Mouse (Mus musculus) spleen, adult 2 months (tissue): ENCODE results near the gene Eefsec. TPM values are rescaled to one million over a fixed set of nuclear protein-coding genes. Genes with fewer than 3 reads are reported as not detected.

ENCODE experiments used
- DNase-seq, 2 experiments: peaks; one replicate each; pipeline versions ENCODE4 v3.0.0 to v3.0.0-alpha.2; 2012 to 2021; ENCODE audit warnings: low spot score in 2 of 2, low read depth in 1 of 2
- H3K27ac ChIP-seq: fragments of 200-500 bp; 2 replicates; pipeline ENCODE4 v1.5.1; 2012; ENCODE audit warnings: low read length, inconsistent platforms; ENCODE audit not compliant: insufficient read depth
- H3K27me3 ChIP-seq: fragments of 200-500 bp; 2 replicates; pipeline ENCODE4 v1.6.1; 2012; ENCODE audit warnings: mild to moderate bottlenecking, moderate library complexity, low read length, inconsistent platforms; ENCODE audit not compliant: control insufficient read depth, insufficient read depth
- H3K36me3 ChIP-seq: fragments of 200-500 bp; 2 replicates; pipeline ENCODE4 v1.6.1; 2012; ENCODE audit warnings: mild to moderate bottlenecking, low read length, inconsistent platforms; ENCODE audit not compliant: control insufficient read depth, insufficient read depth
- H3K4me1 ChIP-seq: fragments of 200-500 bp; 2 replicates; pipeline ENCODE4 v1.6.1; 2011; ENCODE audit warnings: inconsistent platforms; ENCODE audit not compliant: control insufficient read depth, insufficient read depth, insufficient read length
- H3K4me3 ChIP-seq: fragments of 200-500 bp; 2 replicates; pipeline ENCODE4 v1.5.1; 2011; ENCODE audit warnings: mild to moderate bottlenecking, inconsistent platforms; ENCODE audit not compliant: insufficient read depth, insufficient read length; ENCODE audit errors: extremely low read depth
- CTCF ChIP-seq: fragments of 200-500 bp; IDR thresholded peaks from 2 replicates; pipeline ENCODE4 v1.5.1; 2011; ENCODE audit warnings: mild to moderate bottlenecking, inconsistent platforms; ENCODE audit not compliant: insufficient read depth, insufficient read length, insufficient replicate concordance; ENCODE audit errors: extremely low read depth
- POLR2A ChIP-seq: fragments of 200-500 bp; IDR thresholded peaks from 2 replicates; pipeline ENCODE4 v1.6.1; 2011; ENCODE audit warnings: low read depth, low read length, inconsistent platforms
- WGBS: fragments of 180-500 bp; shearing (Covaris S2); methylation state at CpG from one replicate; pipeline ENCODE4 v1.1.7; 2018; 5-methylcytosine and 5-hydroxymethylcytosine counted together
- polyA plus RNA-seq: library from polyadenylated mRNA; depleted of rRNA; stranded (reverse); fragments of >200 nt; gene quantifications from 2 replicates; pipeline ENCODE4 v1.2.3, GENCODE M21; 2012

Eefsec gene
- polyA plus RNA-seq, 1 experiment: 18.1 TPM

DNA sequence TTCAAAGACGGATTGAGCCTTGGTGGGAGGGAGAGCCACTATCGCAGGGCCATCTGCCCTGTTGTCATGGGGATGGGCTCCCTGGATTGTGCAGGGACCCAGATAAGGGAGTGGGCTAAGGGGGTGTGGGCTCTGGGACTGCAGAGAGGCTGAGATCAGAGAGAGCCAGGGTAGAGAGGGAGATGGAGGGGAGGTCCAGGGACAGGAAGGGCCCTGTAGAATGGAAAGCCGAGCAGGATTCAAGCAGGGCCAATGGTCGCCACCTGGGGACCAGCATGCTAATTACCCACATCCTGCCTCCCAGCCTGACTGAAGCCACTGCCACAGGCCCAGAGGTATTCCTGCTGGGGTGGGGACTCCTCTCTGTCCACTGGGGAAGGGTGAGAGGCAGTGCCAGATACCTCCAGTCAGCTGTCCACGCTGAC, 219.8 kb downstream of the Eefsec start:
- Histone ChIP-seq H3K4me1 (no peaks in the 10 kb centered on the region), H3K36me3 (no peaks in the 10 kb centered on the region), H3K4me3 (no peak overlapping the region), H3K27ac (no peak overlapping the region), H3K27me3 (no peaks in the 10 kb centered on the region)
- TF ChIP-seq POLR2A: no peak
- 50% methylated on average over 5 of the region's 5 CpGs for WGBS
- no peak for DNase-seq

GRCm38 (mm10) chr6:88221968-88222367, 224.4 kb downstream of the Eefsec start, which contains the start of gene Dnajb8:
Dnajb8 (plus strand) TSS chr6:88222268.
- WGBS: 85% methylated on average over 10 of the region's 10 CpGs
- DNase-seq: no peak
- Histone ChIP-seq H3K27me3 (no peaks in the 10 kb centered on the region), H3K4me3 (no peak within 1 kb of the TSS), H3K36me3 (no peaks in the 10 kb centered on the region), H3K27ac (no peak within 1 kb of the TSS), H3K4me1 (no peaks in the 10 kb centered on the region)
- TF ChIP-seq CTCF (no peak), POLR2A (no peak)

- WGBS: 62% methylated on average over 4 of the region's 4 CpGs
- DNase-seq: no peak
- no peak overlapping the region for H3K27ac ChIP-seq
- no peaks in the 10 kb centered on the region for H3K27me3 ChIP-seq
- H3K4me1 ChIP-seq: no peaks in the 10 kb centered on the region
- no peaks in the 10 kb centered on the region for H3K36me3 ChIP-seq
- TF ChIP-seq POLR2A (no peak), CTCF (no peak)
- H3K4me3 ChIP-seq: no peak overlapping the region
Observed at GRCm38 (mm10) chr6:88219094-88219493, 227.2 kb downstream of the Eefsec start.

DNA sequence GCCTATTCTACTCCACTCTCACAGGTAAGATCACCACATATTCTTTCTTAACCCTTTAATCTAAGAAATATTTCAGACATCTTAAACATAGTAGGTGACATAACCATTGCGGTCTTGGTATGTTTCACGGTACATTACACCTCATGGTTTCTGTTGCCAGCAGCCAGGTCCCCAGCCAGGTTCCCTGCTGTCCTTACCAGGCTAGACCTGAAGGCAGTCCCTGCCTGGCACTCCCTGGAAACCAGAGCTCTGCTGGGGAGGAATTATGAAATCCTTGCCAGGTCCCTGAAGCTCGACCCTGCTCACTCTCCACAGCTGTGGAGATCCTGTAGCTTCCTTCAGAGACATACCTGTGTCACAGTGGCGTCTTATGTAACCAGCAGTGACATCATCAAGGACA, 230.1 kb downstream of the Eefsec start:
- no peak for DNase-seq
- H3K27ac ChIP-seq: no peak overlapping the region
- H3K36me3 ChIP-seq: no peaks in the 10 kb centered on the region
- no peaks in the 10 kb centered on the region for H3K4me1 ChIP-seq
- WGBS: 86% methylated on average over 4 of the region's 4 CpGs
- H3K4me3 ChIP-seq: no peak overlapping the region
- no peaks in the 10 kb centered on the region for H3K27me3 ChIP-seq
- no peak for TF ChIP-seq CTCF

- no peak for TF ChIP-seq CTCF
- no peak for TF ChIP-seq POLR2A
- no peak overlapping the region for H3K4me3 ChIP-seq
- no peaks in the 10 kb centered on the region for H3K4me1 ChIP-seq
- 78% methylated on average over 6 of the region's 6 CpGs for WGBS
- H3K27me3 ChIP-seq: no peaks in the 10 kb centered on the region
- H3K36me3 ChIP-seq: no peaks in the 10 kb centered on the region
- no peak for DNase-seq
- no peak overlapping the region for H3K27ac ChIP-seq
Observed at GRCm38 (mm10) chr6:88215797-88216196, 230.5 kb downstream of the Eefsec start.

DNA sequence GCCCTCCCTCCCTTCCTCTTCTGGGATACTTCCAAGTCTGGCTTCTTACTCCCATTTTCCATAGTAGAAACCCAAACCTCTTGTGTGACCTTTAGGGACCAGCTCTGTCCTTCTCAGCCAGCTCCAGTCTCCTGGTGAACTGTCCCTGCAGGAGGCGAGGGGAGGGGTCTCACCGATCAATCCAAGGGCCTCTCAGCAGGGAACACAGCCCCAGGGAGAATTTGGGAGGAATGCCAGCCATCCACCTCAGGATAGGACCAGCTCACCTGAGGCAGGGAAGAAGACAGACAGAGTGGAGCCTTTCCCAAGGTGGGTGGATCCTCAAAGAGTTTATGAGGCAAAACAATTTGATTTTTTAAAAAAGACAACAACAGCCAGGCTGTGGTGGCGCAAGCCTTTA, 236.2 kb downstream of the Eefsec start:
- Histone ChIP-seq H3K27ac (no peak overlapping the region), H3K36me3 (no peaks in the 10 kb centered on the region), H3K4me3 (no peak overlapping the region), H3K4me1 (no peaks in the 10 kb centered on the region), H3K27me3 (no peaks in the 10 kb centered on the region)
- TF ChIP-seq POLR2A (no peak), CTCF (no peak)
- WGBS: 91% methylated on average over 3 of the region's 3 CpGs
- DNase-seq: no peak

GRCm38 (mm10) chr6:88209453-88209852, 236.9 kb downstream of the Eefsec start:
- Histone ChIP-seq H3K27ac (no peak overlapping the region), H3K27me3 (no peaks in the 10 kb centered on the region), H3K4me3 (no peak overlapping the region), H3K4me1 (no peaks in the 10 kb centered on the region), H3K36me3 (no peaks in the 10 kb centered on the region)
- TF ChIP-seq POLR2A: no peak
- 78% methylated on average over 5 of the region's 5 CpGs for whole genome bisulfite sequencing
- DNase-seq: no peak

GRCm38 (mm10) chr6:88208321-88208720, 238.0 kb downstream of the Eefsec start:
- no peak for DNase-seq
- H3K4me3 ChIP-seq: no peak overlapping the region
- TF ChIP-seq CTCF: no peak
- TF ChIP-seq POLR2A: no peak
- no peak overlapping the region for H3K27ac ChIP-seq
- WGBS: 92% methylated on average over 3 of the region's 3 CpGs
- no peaks in the 10 kb centered on the region for H3K4me1 ChIP-seq
- H3K27me3 ChIP-seq: peaks cover 2% of the 10 kb centered on the region; the same call in 1 of the 2 replicates
- no peaks in the 10 kb centered on the region for H3K36me3 ChIP-seq
